Mouse (Mus musculus) small intestine, adult 2 months (tissue): Measurements from ENCODE around the gene Zfp282.

Source experiments
- CTCF ChIP-seq: fragments of 200-500 bp; IDR thresholded peaks from 2 replicates; pipeline ENCODE4 v1.5.1; 2012; ENCODE audit warnings: low read depth, mild to moderate bottlenecking, control low read depth, inconsistent platforms, low read length, moderate library complexity, mixed read lengths; ENCODE audit not compliant: insufficient replicate concordance, insufficient read length; ENCODE audit errors: extremely low read depth
- POLR2A ChIP-seq: fragments of 200-500 bp; IDR thresholded peaks from 2 replicates; pipeline ENCODE4 v1.6.1; 2012; ENCODE audit warnings: low read depth, mild to moderate bottlenecking, control low read depth, inconsistent platforms, low read length, moderate library complexity

DNA sequence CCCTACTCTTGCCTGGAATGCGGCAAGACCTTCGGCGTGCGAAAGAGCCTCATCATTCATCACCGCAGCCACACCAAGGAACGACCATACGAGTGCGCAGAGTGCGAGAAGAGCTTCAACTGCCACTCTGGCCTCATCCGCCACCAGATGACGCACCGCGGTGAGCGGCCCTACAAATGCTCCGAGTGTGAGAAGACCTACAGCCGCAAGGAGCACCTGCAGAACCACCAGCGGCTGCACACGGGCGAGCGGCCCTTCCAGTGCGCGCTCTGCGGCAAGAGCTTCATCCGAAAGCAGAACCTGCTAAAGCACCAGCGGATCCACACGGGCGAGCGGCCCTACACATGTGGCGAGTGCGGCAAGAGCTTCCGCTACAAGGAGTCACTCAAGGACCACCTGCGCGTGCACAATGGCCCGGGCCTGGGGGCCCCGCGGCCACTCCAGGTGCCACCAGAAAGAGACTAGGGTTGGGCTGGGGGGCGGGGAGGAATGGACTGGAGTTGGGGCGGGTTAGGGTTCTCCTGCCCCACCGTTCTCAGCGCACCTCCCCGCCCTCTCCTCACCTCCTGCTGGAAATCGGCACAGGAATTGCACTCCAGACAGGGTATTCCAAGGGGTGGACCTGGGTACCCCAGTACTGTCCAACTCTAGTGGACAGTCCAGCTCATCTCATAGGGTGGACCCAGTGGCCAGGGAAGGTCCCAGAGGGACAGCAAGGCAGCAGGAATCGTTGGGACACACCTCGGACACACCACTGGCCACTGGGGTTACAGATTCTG, 28.1 kb downstream of the Zfp282 start:
- TF ChIP-seq POLR2A (no peak), CTCF (no peak)
